Mouse (Mus musculus): Measurements from ENCODE around the gene Ampd3.

Gene Ampd3

GRCm38 (mm10) chr7:110769094-110769493 is 1.1 kb downstream of the Ampd3 start:
- DNase-seq (ENCODE audit: low spot score): no peak

- no peak for DNase-seq (ENCODE audit: low spot score)
These were observed 2.9 kb downstream of the Ampd3 start for GRCm38 (mm10) chr7:110770949-110771348.

- DNase-seq (ENCODE audit: low spot score): peak; percentile 13
These were observed 4.3 kb downstream of the Ampd3 start for GRCm38 (mm10) chr7:110772343-110772742.

- peak; percentile 27 for DNase-seq (ENCODE audit: low spot score)
These were observed 5.4 kb downstream of the Ampd3 start for GRCm38 (mm10) chr7:110773204-110774002.

- DNase-seq (ENCODE audit: low spot score): peak; percentile 56
These were observed 6.1 kb downstream of the Ampd3 start for GRCm38 (mm10) chr7:110774077-110774476.

GRCm38 (mm10) chr7:110774674-110775073 is 6.7 kb downstream of the Ampd3 start:
- no peak for DNase-seq (ENCODE audit: low spot score)

- DNase-seq (ENCODE audit: low spot score): no peak
These were observed 9.4 kb downstream of the Ampd3 start for GRCm38 (mm10) chr7:110777146-110778001.

- DNase-seq (ENCODE audit: low spot score): no peak
These were observed 10.9 kb downstream of the Ampd3 start for GRCm38 (mm10) chr7:110778933-110779332.

GRCm38 (mm10) chr7:110779605-110780111 is 11.7 kb downstream of the Ampd3 start:
- DNase-seq (ENCODE audit: low spot score): peak; percentile 61

- DNase-seq (ENCODE audit: low spot score): no peak
These were observed 12.5 kb downstream of the Ampd3 start for GRCm38 (mm10) chr7:110780520-110780919.

GRCm38 (mm10) chr7:110781231-110781711 is 13.3 kb downstream of the Ampd3 start:
- no peak for DNase-seq (ENCODE audit: low spot score)

GRCm38 (mm10) chr7:110782135-110782534 is 14.1 kb downstream of the Ampd3 start:
- DNase-seq (ENCODE audit: low spot score): no peak

- DNase-seq (ENCODE audit: low spot score): peak; percentile 51
These were observed 15.0 kb downstream of the Ampd3 start for GRCm38 (mm10) chr7:110782845-110783478.

GRCm38 (mm10) chr7:110784965-110785364 is 17.0 kb downstream of the Ampd3 start:
- no peak for DNase-seq (ENCODE audit: low spot score)

GRCm38 (mm10) chr7:110785741-110786146 is 17.7 kb downstream of the Ampd3 start:
- no peak for DNase-seq (ENCODE audit: low spot score)

GRCm38 (mm10) chr7:110787310-110787709 is 19.3 kb downstream of the Ampd3 start:
- DNase-seq (ENCODE audit: low spot score): no peak

- DNase-seq (ENCODE audit: low spot score): no peak
These were observed 22.9 kb downstream of the Ampd3 start for GRCm38 (mm10) chr7:110790878-110791277.

- DNase-seq (ENCODE audit: low spot score): no peak
These were observed 24.2 kb downstream of the Ampd3 start for GRCm38 (mm10) chr7:110792201-110792600.

- peak; percentile 61 for DNase-seq (ENCODE audit: low spot score)
These were observed 24.8 kb downstream of the Ampd3 start for GRCm38 (mm10) chr7:110792834-110793233.

- no peak for DNase-seq (ENCODE audit: low spot score)
These were observed 26.7 kb downstream of the Ampd3 start for GRCm38 (mm10) chr7:110794722-110795121.

- DNase-seq (ENCODE audit: low spot score): no peak
These were observed 28.5 kb downstream of the Ampd3 start for GRCm38 (mm10) chr7:110796367-110797051.
